Mouse (Mus musculus): Measurements from ENCODE around the gene Zfp1. TPM values are rescaled to one million over a fixed set of nuclear protein-coding genes. Genes with fewer than 3 reads are reported as not detected.

Gene Zfp1
- polyA plus RNA-seq, 1 experiment = 7.5 TPM

- DNase-seq = peak; percentile 33
- 45% methylated on average over 10 of the region's 10 CpGs for WGBS
- no peak overlapping the region for H3K4me3 ChIP-seq (ENCODE audit: insufficient read depth, low read depth, low read length)
- no peaks in the 10 kb centered on the region for H3K27me3 ChIP-seq (replicated peaks; ENCODE audit: control insufficient read depth, insufficient read depth, low read length)
- peaks cover 26% of the 10 kb centered on the region for H3K4me1 ChIP-seq (ENCODE audit: control insufficient read depth, insufficient read depth, low read length)
- H3K27ac ChIP-seq (ENCODE audit: insufficient read depth, low read depth, low read length) = peak overlapping the region; percentile 7
- TF ChIP-seq CTCF (conservative IDR thresholded peaks at IDR 0.05; ENCODE audit: insufficient read depth, insufficient read length, low read depth, low read length) (no peak), POLR2A (IDR thresholded peaks at IDR 0.05; ENCODE audit: low read depth, low read length) (no peak)
- H3K36me3 ChIP-seq (ENCODE audit: control insufficient read depth, insufficient read depth, low read length) = peaks cover 12% of the 10 kb centered on the region; the same call in 1 of the 2 replicates
Observed at GRCm38 (mm10) chr8:111716603-111717487, 73.6 kb downstream of the Zfp1 start.

- peaks cover 26% of the 10 kb centered on the region for H3K4me1 ChIP-seq (ENCODE audit: control insufficient read depth, insufficient read depth, low read length)
- peaks cover 12% of the 10 kb centered on the region; the same call in 1 of the 2 replicates for H3K36me3 ChIP-seq (ENCODE audit: control insufficient read depth, insufficient read depth, low read length)
- DNase-seq = no peak
- no peak overlapping the region for H3K4me3 ChIP-seq (ENCODE audit: insufficient read depth, low read depth, low read length)
- H3K27me3 ChIP-seq (replicated peaks; ENCODE audit: control insufficient read depth, insufficient read depth, low read length) = no peaks in the 10 kb centered on the region
- 52% methylated on average over 4 of the region's 4 CpGs for WGBS
- H3K27ac ChIP-seq (ENCODE audit: insufficient read depth, low read depth, low read length) = peak overlapping the region; percentile 7; the same call in 1 of the 2 replicates
- no peak for TF ChIP-seq POLR2A (IDR thresholded peaks at IDR 0.05; ENCODE audit: low read depth, low read length)
- no peak for TF ChIP-seq CTCF (conservative IDR thresholded peaks at IDR 0.05; ENCODE audit: insufficient read depth, insufficient read length, low read depth, low read length)
Observed at GRCm38 (mm10) chr8:111717488-111717792, 74.2 kb downstream of the Zfp1 start.

DNA sequence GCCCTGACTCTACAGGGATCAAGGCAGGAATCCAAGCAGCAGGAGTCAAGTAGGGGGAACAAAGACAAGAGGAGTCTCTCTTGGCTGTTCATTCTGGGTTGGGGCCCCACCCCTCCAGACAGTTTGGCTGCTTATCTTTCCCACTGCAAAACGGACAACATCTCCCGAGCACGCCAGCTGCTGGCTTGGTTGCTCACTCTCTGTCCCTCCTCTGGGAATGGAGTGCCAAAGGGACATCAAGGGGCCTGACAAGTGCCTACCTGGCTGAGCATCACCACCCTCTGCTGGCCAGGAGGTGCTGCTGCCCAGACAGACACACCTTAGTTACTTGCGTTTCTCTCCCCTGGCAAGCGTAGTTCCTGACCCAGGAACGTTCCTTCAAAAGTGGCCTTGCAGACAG is 74.7 kb downstream of the Zfp1 start:
- peaks cover 12% of the 10 kb centered on the region; the same call in 1 of the 2 replicates for H3K36me3 ChIP-seq (ENCODE audit: control insufficient read depth, insufficient read depth, low read length)
- 40% methylated on average over 6 of the region's 6 CpGs for WGBS
- H3K4me1 ChIP-seq (ENCODE audit: control insufficient read depth, insufficient read depth, low read length) = peaks cover 26% of the 10 kb centered on the region
- H3K27ac ChIP-seq (ENCODE audit: insufficient read depth, low read depth, low read length) = no peak overlapping the region
- TF ChIP-seq CTCF (conservative IDR thresholded peaks at IDR 0.05; ENCODE audit: insufficient read depth, insufficient read length, low read depth, low read length) = peak; percentile 63
- TF ChIP-seq POLR2A (IDR thresholded peaks at IDR 0.05; ENCODE audit: low read depth, low read length) = no peak
- no peak overlapping the region for H3K4me3 ChIP-seq (ENCODE audit: insufficient read depth, low read depth, low read length)
- H3K27me3 ChIP-seq (replicated peaks; ENCODE audit: control insufficient read depth, insufficient read depth, low read length) = no peaks in the 10 kb centered on the region
- DNase-seq = peak; percentile 34

- TF ChIP-seq CTCF (conservative IDR thresholded peaks at IDR 0.05; ENCODE audit: insufficient read depth, insufficient read length, low read depth, low read length) (no peak), POLR2A (IDR thresholded peaks at IDR 0.05; ENCODE audit: low read depth, low read length) (no peak)
- H3K27ac ChIP-seq (ENCODE audit: insufficient read depth, low read depth, low read length) = no peak overlapping the region
- H3K4me3 ChIP-seq (ENCODE audit: insufficient read depth, low read depth, low read length) = no peak overlapping the region
- 19% methylated on average over 5 of the region's 5 CpGs for WGBS
- peaks cover 12% of the 10 kb centered on the region; the same call in 1 of the 2 replicates for H3K36me3 ChIP-seq (ENCODE audit: control insufficient read depth, insufficient read depth, low read length)
- H3K4me1 ChIP-seq (ENCODE audit: control insufficient read depth, insufficient read depth, low read length) = peaks cover 27% of the 10 kb centered on the region
- DNase-seq = peak; percentile 28
- H3K27me3 ChIP-seq (replicated peaks; ENCODE audit: control insufficient read depth, insufficient read depth, low read length) = no peaks in the 10 kb centered on the region
Observed at GRCm38 (mm10) chr8:111718937-111719336, 75.7 kb downstream of the Zfp1 start.

DNA sequence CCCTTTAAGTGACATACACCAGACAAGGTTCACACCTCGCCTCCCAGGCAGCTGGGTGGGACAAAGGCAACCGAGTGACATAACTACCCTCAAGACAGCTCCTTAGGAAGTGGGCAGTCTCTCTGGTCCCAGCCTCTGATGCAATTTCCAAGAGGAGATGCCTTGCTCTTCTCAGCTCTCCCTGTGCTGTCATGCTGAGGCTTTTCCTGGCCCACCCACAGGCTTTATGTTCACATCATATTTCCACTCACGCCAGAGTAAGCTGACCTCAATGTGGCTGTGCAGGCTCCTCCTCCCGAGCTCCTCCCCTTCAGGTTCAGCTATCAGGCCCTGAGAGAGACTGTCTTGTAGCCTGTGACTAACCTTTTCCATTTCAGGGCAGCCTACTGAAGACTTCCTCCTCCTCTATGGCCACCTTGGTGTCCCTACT is 76.9 kb downstream of the Zfp1 start:
- WGBS = 41% methylated on average over 4 of the region's 4 CpGs
- TF ChIP-seq POLR2A (IDR thresholded peaks at IDR 0.05; ENCODE audit: low read depth, low read length) = no peak
- no peak for TF ChIP-seq CTCF (conservative IDR thresholded peaks at IDR 0.05; ENCODE audit: insufficient read depth, insufficient read length, low read depth, low read length)
- peaks cover 38% of the 10 kb centered on the region for H3K4me1 ChIP-seq (ENCODE audit: control insufficient read depth, insufficient read depth, low read length)
- peaks cover 7% of the 10 kb centered on the region; the same call in 1 of the 2 replicates for H3K36me3 ChIP-seq (ENCODE audit: control insufficient read depth, insufficient read depth, low read length)
- H3K4me3 ChIP-seq (ENCODE audit: insufficient read depth, low read depth, low read length) = no peak overlapping the region
- H3K27me3 ChIP-seq (replicated peaks; ENCODE audit: control insufficient read depth, insufficient read depth, low read length) = no peaks in the 10 kb centered on the region
- no peak overlapping the region for H3K27ac ChIP-seq (ENCODE audit: insufficient read depth, low read depth, low read length)
- DNase-seq = no peak

Other genes starting within 250 kb of the Zfp1 start
- 15.3 and 21.0 TPM in 2 replicates for gene Fa2h, start 249.6 kb upstream of the Zfp1 start, polyA plus RNA-seq (2012; rRNA removed)
- gene Wdr59, start 121.3 kb upstream of the Zfp1 start, polyA plus RNA-seq (2012; rRNA removed) = 6.9 and 7.4 TPM in 2 replicates
- gene Znrf1, start 107.3 kb upstream of the Zfp1 start, polyA plus RNA-seq (2012; rRNA removed) = 38.5 and 39.7 TPM in 2 replicates
- gene Ldhd, start 13.0 kb upstream of the Zfp1 start, polyA plus RNA-seq (2012; rRNA removed) = 336 and 441 TPM in 2 replicates
- gene Ctrb1, start 47.6 kb downstream of the Zfp1 start, polyA plus RNA-seq (2012; rRNA removed) = 0.17 and 0.29 TPM in 2 replicates
- 115 and 137 TPM in 2 replicates for gene Bcar1, start 100.4 kb downstream of the Zfp1 start, polyA plus RNA-seq (2012; rRNA removed)
- gene Cfdp1, start 210.9 kb downstream of the Zfp1 start, polyA plus RNA-seq (2012; rRNA removed) = 7.2 and 12.5 TPM in 2 replicates
- gene Tmem170, start 233.3 kb downstream of the Zfp1 start, polyA plus RNA-seq (2012; rRNA removed) = 6.0 and 6.9 TPM in 2 replicates

All from kidney, adult 2 months (tissue).